Mouse (Mus musculus) left cerebral cortex, adult 18-20 months (tissue): ENCODE measurements around the gene Ocrl. TPM values are rescaled to one million over a fixed set of nuclear protein-coding genes. Genes with fewer than 3 reads are reported as not detected.

ENCODE experiments used
- DNase-seq, 2 experiments: peaks; one replicate each; pipeline ENCODE4 v3.0.0; 2021 to 2022; ENCODE audit warnings: low spot score in 2 of 2, mixed read lengths in 1 of 2
- long read RNA-seq, 2 experiments: library from polyadenylated mRNA; stranded (forward); transcript quantifications; one replicate each; pipeline ENCODE4 v2.0.0; 2021
- total RNA-seq, 2 experiments: library from RNA; stranded (reverse); gene quantifications; 2 replicates each; pipeline ENCODE4 v1.2.3; 2021

Gene Ocrl
- total RNA-seq: 10 to 100 TPM; 47.8 to 52.8 TPM
- long read RNA-seq, experiment 1, full-length matches to known transcripts: 9 of 21 reads
- long read RNA-seq, experiment 1, partial matches to known transcripts: 9 of 21 reads
- long read RNA-seq, experiment 1, other reads (novel, unspliced or antisense): 3 of 21 reads
- long read RNA-seq, experiment 2, full-length matches to known transcripts: 4 of 19 reads
- long read RNA-seq, experiment 2, partial matches to known transcripts: 9 of 19 reads
- long read RNA-seq, experiment 2, other reads (novel, unspliced or antisense): 6 of 19 reads

DNA sequence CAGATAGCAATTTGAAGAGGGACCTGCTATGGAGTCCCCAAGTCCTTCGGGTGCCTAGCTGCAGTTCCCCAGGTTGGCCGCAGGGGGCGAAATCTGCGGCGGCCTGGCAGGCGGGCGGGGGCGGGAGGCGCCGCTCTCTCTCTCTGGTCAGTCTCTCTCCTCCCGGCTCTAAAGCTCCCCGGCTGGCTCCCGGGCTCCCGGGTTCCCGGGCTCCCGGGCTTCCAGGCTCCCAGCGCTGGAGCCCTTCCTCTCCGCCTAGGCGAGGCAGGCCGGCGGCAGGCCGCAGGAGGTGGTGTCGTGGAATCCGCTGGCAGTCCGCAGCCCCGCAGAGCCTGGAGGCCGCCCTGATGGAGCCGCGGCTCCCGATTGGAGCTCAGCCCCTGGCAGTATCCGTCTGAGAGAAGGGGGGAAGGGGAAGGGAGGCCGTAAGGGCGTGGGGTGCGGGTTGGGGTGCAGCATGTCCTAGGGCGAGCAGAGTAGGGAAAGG is at the start of gene Ocrl:
TSS of gene Ocrl (plus strand) at position 82 of the 487 bp plus-strand sequence.
- DNase-seq: peak; percentile 60 to 62

GRCm38 (mm10) chrX:47880052-47880451 is 32.1 kb upstream of the Ocrl start:
- DNase-seq: no peak

- no peak for DNase-seq
These were observed 29.4 kb upstream of the Ocrl start for GRCm38 (mm10) chrX:47882813-47883212.

- no peak for DNase-seq
These were observed 24.8 kb upstream of the Ocrl start for GRCm38 (mm10) chrX:47887401-47887800.

DNA sequence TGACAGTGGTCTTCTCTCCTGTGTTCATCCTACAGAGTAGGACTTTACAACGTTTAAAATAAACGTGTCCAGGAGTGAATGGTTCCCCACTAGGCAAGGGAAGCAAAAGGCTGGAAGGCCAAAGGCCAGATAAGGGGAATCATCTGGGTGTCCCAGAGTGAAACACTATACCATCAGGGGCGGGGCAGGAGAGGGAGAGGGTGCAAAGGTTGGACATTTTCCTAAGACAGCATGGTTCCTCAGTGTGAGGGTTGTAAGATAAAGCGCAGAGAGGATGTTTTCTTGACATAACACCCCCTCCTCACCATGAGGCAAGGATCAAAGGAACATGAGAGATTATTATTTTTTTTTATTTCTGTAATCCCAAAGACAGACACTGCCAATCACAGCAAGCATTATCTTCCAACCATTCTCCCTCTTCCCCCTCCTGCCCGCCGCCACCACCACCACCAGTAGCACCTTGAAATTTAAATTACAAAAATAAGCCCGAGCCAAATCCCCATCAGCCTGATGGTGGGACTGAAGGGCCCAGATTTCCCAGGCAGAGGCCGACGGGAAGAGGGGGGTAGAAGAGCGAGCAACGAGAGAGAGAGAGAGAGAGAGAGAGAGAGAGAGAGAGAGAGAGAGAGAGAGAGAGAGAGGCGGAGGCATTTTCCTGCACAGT is 20.8 kb upstream of the Ocrl start:
- peak in 1 of 2 experiments; percentile 2 for DNase-seq

- peak; percentile 2 to 14 for DNase-seq
These were observed 20.2 kb upstream of the Ocrl start for GRCm38 (mm10) chrX:47891907-47892430.

DNA sequence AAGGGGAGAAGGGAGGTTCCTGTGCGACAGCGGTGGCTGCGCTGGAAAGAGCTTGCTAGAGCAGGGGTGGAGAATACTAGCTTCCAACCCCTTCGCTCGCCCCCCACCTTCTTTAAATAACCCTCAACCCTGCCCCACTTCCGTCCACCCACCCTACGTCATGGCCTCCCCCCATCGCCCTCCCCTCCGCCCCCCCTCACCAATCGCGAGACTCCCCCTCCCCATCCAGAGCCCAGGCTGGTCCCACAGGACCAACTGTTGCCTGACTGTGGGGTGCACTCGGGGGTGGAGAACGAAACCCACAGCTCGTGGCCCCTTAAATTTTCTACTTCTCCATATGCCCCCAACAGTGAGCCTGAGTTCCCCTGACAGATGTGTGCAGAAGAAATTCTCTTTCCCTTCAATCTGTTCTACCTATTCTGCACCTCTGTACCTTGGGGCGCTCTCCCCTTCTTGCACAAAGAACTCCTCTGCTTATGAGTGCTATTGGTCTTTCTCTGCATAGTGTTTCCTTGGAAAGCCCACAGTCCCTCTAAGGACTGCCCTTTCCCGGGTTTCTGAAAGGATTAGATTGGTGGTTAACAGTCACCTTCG is 19.7 kb upstream of the Ocrl start, which contains the start of gene Smarca1:
TSS of gene Smarca1 (minus strand) at position 544 of the 594 bp plus-strand sequence.
- peak in 1 of 2 experiments; percentile 9 for DNase-seq

- DNase-seq: no peak
These were observed 836 bp downstream of the Ocrl start for GRCm38 (mm10) chrX:47912904-47913542.

GRCm38 (mm10) chrX:47913543-47913938 is 1.4 kb downstream of the Ocrl start:
- no peak for DNase-seq

- DNase-seq: no peak
These were observed 4.6 kb downstream of the Ocrl start for GRCm38 (mm10) chrX:47916831-47917230.

- DNase-seq: no peak
These were observed 8.4 kb downstream of the Ocrl start for GRCm38 (mm10) chrX:47920541-47920940.

GRCm38 (mm10) chrX:47927981-47928380 is 15.8 kb downstream of the Ocrl start:
- no peak for DNase-seq

DNA sequence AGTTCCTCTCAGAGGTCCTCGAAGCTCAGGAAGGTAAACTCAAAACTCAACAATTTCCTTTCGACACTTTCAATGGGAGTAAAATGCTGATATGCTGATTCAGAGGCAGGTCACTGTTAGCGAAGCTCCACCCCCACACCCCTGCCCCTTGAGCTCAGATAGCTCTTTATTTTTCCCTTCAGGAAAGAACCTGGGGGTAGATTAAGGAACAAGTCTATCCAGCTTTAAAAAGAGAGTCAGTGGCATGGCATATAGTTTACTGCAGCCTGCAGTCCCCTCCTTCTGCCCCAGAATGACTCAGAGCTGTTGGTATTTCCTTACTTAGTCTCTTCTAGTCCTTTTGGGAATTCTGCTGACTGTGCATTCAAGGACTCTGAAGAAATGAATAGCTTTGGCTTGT is 18.3 kb downstream of the Ocrl start:
- no peak for DNase-seq

- DNase-seq: no peak
These were observed 22.2 kb downstream of the Ocrl start for GRCm38 (mm10) chrX:47934352-47934751.

DNA sequence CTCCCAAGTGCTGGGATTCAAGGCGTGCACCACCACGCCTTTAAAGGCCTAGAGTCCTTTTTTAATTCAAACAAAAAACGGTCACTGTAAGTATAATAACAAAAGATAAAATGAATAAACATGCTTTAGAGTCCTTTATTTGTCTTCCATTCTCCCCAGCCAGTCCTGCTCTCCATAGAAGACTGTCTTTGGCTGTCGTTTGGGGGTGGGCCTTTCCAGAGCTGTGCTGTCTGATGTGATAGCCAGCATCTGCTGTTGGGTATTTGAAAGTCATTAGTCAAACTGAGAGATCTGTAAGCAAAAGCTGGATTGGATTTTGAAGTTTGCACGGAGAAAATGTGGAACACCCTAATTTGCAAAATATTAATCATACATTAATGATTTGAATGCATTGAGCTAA is 24.7 kb downstream of the Ocrl start:
- DNase-seq: no peak

DNA sequence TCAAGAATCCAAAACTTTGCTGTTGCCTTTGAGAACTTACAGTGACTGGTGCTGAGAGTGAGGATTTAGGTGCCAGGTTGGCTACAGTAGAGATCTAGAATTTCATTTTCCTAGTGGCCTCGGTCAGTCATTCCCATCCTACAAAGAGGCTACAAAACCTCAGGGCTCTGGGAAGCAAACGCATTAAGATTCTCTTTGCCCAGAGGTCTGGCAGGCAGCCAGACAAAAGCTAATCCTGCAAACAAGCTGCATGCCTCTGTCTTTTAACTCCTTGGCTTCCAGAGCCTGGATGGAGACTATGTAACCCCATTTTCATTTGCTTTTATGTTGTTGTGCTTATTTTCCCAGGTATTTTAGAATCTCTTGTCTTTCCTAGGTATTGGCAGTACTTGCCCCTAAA is 25.6 kb downstream of the Ocrl start:
- DNase-seq: peak in 1 of 2 experiments; percentile 2

DNA sequence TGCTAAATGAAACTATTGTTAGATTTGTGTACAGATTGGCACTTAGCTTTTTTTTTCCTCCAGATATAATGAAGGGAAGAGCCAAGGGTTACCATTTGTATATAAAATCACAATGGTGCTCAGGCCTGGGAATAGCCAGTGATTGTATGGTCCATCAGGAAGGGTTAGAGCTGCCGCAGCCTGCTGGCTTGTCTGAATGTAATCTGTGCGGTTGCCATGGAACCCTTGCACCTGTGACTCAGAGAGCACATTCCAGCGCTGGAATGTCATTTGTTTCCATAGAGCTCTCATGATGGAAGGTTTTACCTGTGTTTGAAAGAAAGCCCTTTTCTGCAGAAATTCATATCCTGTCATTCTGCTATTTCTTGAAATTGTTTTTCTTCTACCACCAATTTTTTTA is 37.5 kb downstream of the Ocrl start:
- no peak for DNase-seq

- no peak for DNase-seq
These were observed 50.4 kb downstream of the Ocrl start for GRCm38 (mm10) chrX:47962579-47962978.

DNA sequence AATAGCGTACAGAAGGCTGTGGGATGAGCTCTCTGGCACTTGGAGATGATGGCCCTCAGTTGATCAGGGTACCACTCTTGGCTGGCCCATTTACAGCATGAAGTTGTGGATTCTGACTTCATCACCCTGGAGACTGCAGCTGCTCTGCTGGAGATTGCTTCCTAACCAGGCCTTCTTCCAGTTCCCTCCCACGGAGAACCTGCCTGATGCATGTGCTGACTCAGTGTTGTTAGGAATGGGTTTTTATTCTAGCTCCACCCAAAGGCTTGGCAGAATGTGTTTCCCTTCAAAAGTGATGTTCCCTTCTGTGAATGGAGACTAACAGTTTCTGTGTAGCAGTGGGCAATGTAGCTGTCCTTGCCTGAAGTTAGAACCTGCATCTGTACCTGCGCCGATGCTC is 58.2 kb downstream of the Ocrl start:
- peak; percentile 48 to 59 for DNase-seq

DNA sequence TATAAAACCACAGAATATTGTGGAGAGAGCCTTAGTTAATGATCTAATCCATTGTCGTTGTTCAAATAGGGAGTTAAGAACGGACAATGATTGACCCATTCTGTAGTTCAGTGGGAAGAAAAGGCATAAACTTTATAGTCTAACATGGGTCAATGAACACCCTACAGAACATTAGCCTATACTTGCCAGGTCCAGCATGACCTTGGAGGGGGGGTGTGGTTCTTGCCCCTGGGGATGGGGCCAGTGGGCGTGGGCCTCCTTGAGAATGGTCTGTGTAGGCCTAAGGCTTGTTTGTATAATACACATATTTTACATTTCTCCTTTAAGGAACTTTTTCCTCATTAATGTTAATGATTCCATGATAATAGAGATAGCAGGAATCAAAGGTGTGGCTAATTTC is 58.7 kb downstream of the Ocrl start:
- no peak for DNase-seq

GRCm38 (mm10) chrX:47971366-47972128 is 59.4 kb downstream of the Ocrl start:
- no peak for DNase-seq
